Mouse (Mus musculus) heart, postnatal 0 days (tissue): ENCODE results near the gene Smtn.

Source experiments
- CTCF ChIP-seq: IDR thresholded peaks from 2 replicates; pipeline ENCODE4 v1.5.1; 2016; ENCODE audit warnings: antibody characterized with exemption, control low read depth, low read depth
- EP300 ChIP-seq: IDR thresholded peaks from 2 replicates; pipeline ENCODE4 v1.6.1; 2016; ENCODE audit warnings: antibody characterized with exemption, low read depth

GRCm38 (mm10) chr11:3471448-3471850 lies 69.0 kb downstream of the Smtn start:
- no peak for TF ChIP-seq CTCF
- no peak for TF ChIP-seq EP300
